Mouse (Mus musculus) heart, postnatal 36 days (tissue): ENCODE measurements around the gene Rgcc. TPM values are rescaled to one million over a fixed set of nuclear protein-coding genes. Genes with fewer than 3 reads are reported as not detected.

ENCODE experiments used
- DNase-seq, 2 experiments: peaks; one replicate each; pipeline ENCODE4 v3.0.0; 2021 to 2022
- intact Hi-C: fragments of 180-260 bp; cut with DNase I; formaldehyde crosslinking; loops from one replicate; pipeline ENCODE4 v1.15.1; 2025
- total RNA-seq, 2 experiments: library from RNA; stranded (reverse); gene quantifications; 2 replicates each; pipeline ENCODE4 v1.2.3; 2021

The Rgcc gene
- 10 to 100 TPM; 54.7 to 54.8 TPM for total RNA-seq

- intact Hi-C loops, result loop anchor here (2.0 to 5.0 kb wide), 2 partner anchors 25 to 179 kb away; no protein-coding TSS in a partner anchor
- peak; percentile 91 to 94 for DNase-seq
These were observed at the start of gene Rgcc for GRCm38 (mm10) chr14:79301466-79301875. TSS of gene Rgcc (minus strand) at chr14:79301645.

GRCm38 (mm10) chr14:79346384-79346783 lies 44.9 kb upstream of the Rgcc start:
- no peak for DNase-seq
- intact Hi-C loops, result loop anchor here (10.0 kb wide), 1 partner anchor 742 kb away; no protein-coding TSS in a partner anchor

GRCm38 (mm10) chr14:79335613-79336012 lies 34.2 kb upstream of the Rgcc start:
- intact Hi-C loops, result no loop called here

GRCm38 (mm10) chr14:79331936-79332335 lies 30.5 kb upstream of the Rgcc start:
- peak in 1 of 2 experiments; percentile 27 for DNase-seq
- intact Hi-C loops, result no loop called here

More at GRCm38 (mm10) chr14:79335613-79336012, 34.2 kb upstream of the Rgcc start:
- no peak for DNase-seq

GRCm38 (mm10) chr14:79330944-79331561 lies 29.6 kb upstream of the Rgcc start:
- intact Hi-C loops, result no loop called here
- DNase-seq, result no peak

GRCm38 (mm10) chr14:79327033-79327432 lies 25.6 kb upstream of the Rgcc start:
- DNase-seq, result peak; percentile 39 to 50
- intact Hi-C loops, result loop anchor here (2.0 to 5.0 kb wide), 2 partner anchors 26 to 655 kb away; partner anchors contain the start of gene Rgcc

GRCm38 (mm10) chr14:79324112-79324840 lies 22.8 kb upstream of the Rgcc start:
- intact Hi-C loops, result no loop called here

GRCm38 (mm10) chr14:79321881-79322280 lies 20.4 kb upstream of the Rgcc start:
- no peak for DNase-seq
- intact Hi-C loops, result loop anchor here (1.0 kb wide), 1 partner anchor 198 kb away; no protein-coding TSS in a partner anchor

More at GRCm38 (mm10) chr14:79324112-79324840, 22.8 kb upstream of the Rgcc start:
- no peak for DNase-seq

- DNase-seq, result no peak
- intact Hi-C loops, result loop anchor here (1.0 kb wide), 1 partner anchor 197 kb away; no protein-coding TSS in a partner anchor
These were observed 19.7 kb upstream of the Rgcc start for GRCm38 (mm10) chr14:79321152-79321551.

GRCm38 (mm10) chr14:79317602-79318001 lies 16.2 kb upstream of the Rgcc start:
- intact Hi-C loops, result no loop called here
- no peak for DNase-seq

- DNase-seq, result no peak
- intact Hi-C loops, result no loop called here
These were observed 14.4 kb upstream of the Rgcc start for GRCm38 (mm10) chr14:79315877-79316276.

GRCm38 (mm10) chr14:79314245-79315010 lies 13.0 kb upstream of the Rgcc start:
- intact Hi-C loops, result no loop called here
- DNase-seq, result no peak

GRCm38 (mm10) chr14:79313439-79314175 lies 12.2 kb upstream of the Rgcc start:
- DNase-seq, result no peak
- intact Hi-C loops, result no loop called here

GRCm38 (mm10) chr14:79312719-79313118 lies 11.3 kb upstream of the Rgcc start:
- DNase-seq, result no peak
- intact Hi-C loops, result no loop called here

GRCm38 (mm10) chr14:79311918-79312454 lies 10.5 kb upstream of the Rgcc start:
- DNase-seq, result no peak
- intact Hi-C loops, result no loop called here

GRCm38 (mm10) chr14:79309115-79309514 lies 7.7 kb upstream of the Rgcc start:
- DNase-seq, result no peak
- intact Hi-C loops, result no loop called here

- no peak for DNase-seq
- intact Hi-C loops, result no loop called here
These were observed 6.9 kb upstream of the Rgcc start for GRCm38 (mm10) chr14:79308364-79308763.

- no peak for DNase-seq
- intact Hi-C loops, result no loop called here
These were observed 6.5 kb upstream of the Rgcc start for GRCm38 (mm10) chr14:79307908-79308307.

GRCm38 (mm10) chr14:79307138-79307537 lies 5.7 kb upstream of the Rgcc start:
- intact Hi-C loops, result no loop called here
- no peak for DNase-seq
